Mouse (Mus musculus): ENCODE data around the gene Polr2a.

DNA sequence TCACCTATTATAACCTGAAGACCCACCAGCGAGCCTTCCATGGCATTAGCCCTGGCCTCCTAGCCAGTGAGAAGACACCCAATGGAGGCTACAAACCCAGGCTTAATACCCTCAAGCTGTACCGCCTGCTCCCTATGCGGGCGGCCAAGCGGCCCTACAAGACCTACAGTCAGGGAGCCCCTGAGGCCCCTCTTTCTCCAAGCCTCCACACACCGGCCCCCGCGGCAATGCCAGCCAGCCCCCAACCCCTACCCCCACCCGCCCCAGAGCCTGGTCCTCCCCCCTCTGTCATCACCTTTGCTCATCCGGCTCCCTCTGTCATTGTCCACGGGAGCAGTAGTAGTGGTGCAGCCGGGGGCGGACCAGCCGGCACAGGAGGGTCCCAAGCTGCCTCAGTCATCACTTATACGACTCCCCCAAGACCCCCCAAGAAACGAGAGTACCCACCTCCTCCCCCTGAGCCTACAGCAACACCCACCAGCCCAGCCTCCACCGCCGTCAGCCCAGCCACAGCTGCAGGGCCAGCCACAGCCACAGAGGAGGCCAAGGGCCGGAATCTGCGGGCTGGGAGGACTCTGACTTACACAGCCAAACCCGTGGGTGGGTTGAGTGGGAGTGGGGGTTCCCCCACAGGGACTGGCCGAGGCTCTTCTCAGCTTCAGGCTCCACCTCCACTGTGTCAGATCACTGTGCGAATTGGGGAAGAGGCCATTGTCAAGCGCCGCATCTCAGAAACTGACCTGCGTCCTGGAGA lies 19.2 kb upstream of the Polr2a start:
- TF ChIP-seq CTCF (IDR thresholded peaks at IDR 0.05; ENCODE audit: control insufficient read depth, insufficient read depth, low read length) (no peak), POLR2A (IDR thresholded peaks at IDR 0.05; ENCODE audit: borderline replicate concordance, control insufficient read depth, low read depth, low read length) (no peak)
